8 mouse cellular contexts compared by ENCODE assay signal in genomic region chr4:138913797-138914196, GRCm38 (mm10). TPM values are rescaled to one million over a fixed set of nuclear protein-coding genes. Genes with fewer than 3 reads are reported as not detected.
A peak's percentile ranks its signal among the peaks of the same experiment; 100 is the strongest.
DNase-seq lines count a peak whose midpoint lies in the region; ATAC-seq lines count a peak whose summit lies in the region.

TSS of gene Otud3 (minus strand) at chr4:138913945.

- H3K27me3 ChIP-seq in hindbrain, embryonic 11.5 days (ENCODE audit: control insufficient read depth, insufficient read depth, low read length), result no peaks in the 10 kb centered on the region

- WGBS in hindbrain, embryonic 11.5 days, result under 1% methylated on average over 34 of the region's 39 CpGs

- 0 out of 2 replicates have a peak within 1 kb of the TSS, but pooled peaks have one; percentile 65 for H3K27ac ChIP-seq in hindbrain, embryonic 11.5 days (ENCODE audit: low read depth, low read length)

- no peaks in the 10 kb centered on the region for H3K9me3 ChIP-seq in hindbrain, embryonic 11.5 days (ENCODE audit: control insufficient read depth, low read length)

- peak; percentile 98 for DNase-seq in Muller cell, postnatal 12 days (ENCODE audit: inconsistent ontology term)
- DNase-seq in cerebellum, adult 9-11 months, result peak; percentile 97
- DNase-seq in frontal cortex, adult 2 months (ENCODE audit: extremely low spot score in 1 of 2, low spot score in 1 of 2), result peak; percentile 89 to 96
- peak; percentile 99 for DNase-seq in hindbrain, embryonic 11.5 days (ENCODE audit: low spot score)
- peak; percentile 92 to 97 for DNase-seq in layer of hippocampus, postnatal 10 days (ENCODE audit: low spot score in 2 of 2)
- DNase-seq in lung, postnatal 10 days, result peak; percentile 97
- peak; percentile 95 for DNase-seq in ovary, postnatal 36 days (ENCODE audit: low spot score)
- DNase-seq in thymus, postnatal 25 days, result peak; percentile 97

- peak within 1 kb of the TSS; percentile 92 for H3K9ac ChIP-seq in hindbrain, embryonic 11.5 days (ENCODE audit: low read depth, low read length)

- peak within 1 kb of the TSS; percentile 94 for H3K4me3 ChIP-seq in hindbrain, embryonic 11.5 days (ENCODE audit: low read depth, low read length)

- ATAC-seq in hindbrain, embryonic 11.5 days (ENCODE audit: low FRiP score), result peak; percentile 95

- H3K4me1 ChIP-seq in hindbrain, embryonic 11.5 days (replicated peaks; ENCODE audit: control insufficient read depth, insufficient read depth, low read length), result peaks cover 2% of the 10 kb centered on the region; the same call in 1 of the 2 replicates

- H3K36me3 ChIP-seq in hindbrain, embryonic 11.5 days (ENCODE audit: control insufficient read depth, insufficient read depth, low read length), result no peaks in the 10 kb centered on the region

- peak within 1 kb of the TSS; percentile 88 for H3K4me2 ChIP-seq in hindbrain, embryonic 11.5 days (replicated peaks; ENCODE audit: low read depth, low read length)

RNA-seq across cellular contexts. Expression of gene Otud3, which starts in this region (rescaled TPM):
- 11.3 and 13.3 TPM in 2 replicates for polyA plus RNA-seq in frontal cortex, adult 2 months (2012; rRNA removed)
- polyA plus RNA-seq in hindbrain, embryonic 11.5 days (2014; fragmentation: Nextera tagmentation; extraction: Ambion mirVana), result 3.1 and 3.5 TPM in 2 replicates
- 10 to 100 TPM; 12.3 to 13.1 TPM for total RNA-seq in layer of hippocampus, postnatal 10 days (2021)

Comparison
In these comparisons a context has a peak if more than half of its experiments do, and no peak if none do; other contexts are left out.
1. Peak in every context shown above with its lines: DNase-seq, ATAC-seq, H3K4me3 ChIP-seq and H3K27ac ChIP-seq.